12 mouse cellular contexts compared by ENCODE assay signal in the genomic region with DNA sequence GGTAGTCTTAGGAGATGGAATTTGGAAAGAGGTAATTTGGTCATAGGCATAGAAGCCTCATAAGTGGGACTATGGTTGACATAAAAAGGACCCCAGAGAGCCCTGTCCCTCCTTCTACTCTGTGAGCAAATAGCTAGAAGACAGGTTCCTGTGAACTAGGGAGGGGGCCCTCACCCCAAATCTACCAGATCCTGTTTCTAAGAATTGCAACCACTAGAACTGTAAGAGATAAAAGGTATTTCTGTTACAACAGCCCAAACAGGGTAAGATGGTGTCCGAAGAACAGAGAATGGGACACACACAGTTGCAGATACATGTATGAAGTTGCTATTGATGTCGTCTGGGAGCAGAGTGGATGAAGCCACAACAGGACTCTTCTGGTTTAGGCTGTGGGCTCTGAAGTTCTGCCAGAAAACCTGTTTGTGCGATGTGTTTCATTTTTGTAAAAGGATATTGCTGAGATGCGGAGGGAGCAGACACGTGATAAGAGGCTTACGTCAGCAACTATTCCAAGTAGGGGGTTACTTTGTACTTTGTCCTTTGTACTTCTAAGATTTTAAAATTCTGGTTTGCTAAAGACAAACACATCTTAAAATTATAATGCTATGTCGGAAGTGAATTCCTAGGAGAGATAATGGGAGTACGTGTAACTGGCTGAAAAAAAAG.
DNase-seq lines count a peak whose midpoint lies in the region; ATAC-seq lines count a peak whose summit lies in the region.
"Had no signal": no experiment of that assay in that cellular context is flagged by ENCODE, and none has a peak within 500 bp of the region (broad histone marks: within the 10 kb centered on the region; RNA-seq: fewer than 3 reads in every experiment).

No protein-coding gene starts in this region.

- DNase-seq in kidney, adult 9 months = peak; percentile 19
- DNase-seq in kidney, postnatal 14 days = no peak
- DNase-seq in induced T-regulatory cell, adult 2 months (ENCODE audit: low read depth) = peak; percentile 25
- DNase-seq in layer of hippocampus, adult 11-12 months (ENCODE audit: low spot score) = no peak
- no peak for DNase-seq in adrenal gland, postnatal 25 days
- DNase-seq: adrenal gland, postnatal 10 days; cerebellum, adult 18-20 months; cerebellum, adult 9-11 months; cerebellum, postnatal 36 days; gastrocnemius, postnatal 10 days; heart, postnatal 36 days had no signal

- peak; percentile 64 for ATAC-seq in CD4-positive, CD25-positive, alpha-beta regulatory T cell, adult 4 months

Comparison
In these comparisons a context has a peak if more than half of its experiments do, and no peak if none do; other contexts are left out.
1. DNase-seq: peak in kidney, adult 9 months (single experiment) and induced T-regulatory cell, adult 2 months (single experiment); none in kidney, postnatal 14 days (single experiment), layer of hippocampus, adult 11-12 months (single experiment) and adrenal gland, postnatal 25 days (single experiment).